In genomic region chr7:16153522-16153921, GRCm38 (mm10) we compare ENCODE assay signal across 8 mouse cellular contexts. TPM values are rescaled to one million over a fixed set of nuclear protein-coding genes. Genes with fewer than 3 reads are reported as not detected.
A peak's percentile ranks its signal among the peaks of the same experiment; 100 is the strongest.
DNase-seq lines count a peak whose midpoint lies in the region; ATAC-seq and TF ChIP-seq lines count a peak whose summit lies in the region.
"Had no signal": no experiment of that assay in that cellular context is flagged by ENCODE, and none has a peak within 500 bp of the region (broad histone marks: within the 10 kb centered on the region; RNA-seq: fewer than 3 reads in every experiment).

No protein-coding gene starts in this region.

- no peak overlapping the region for H3K4me2 ChIP-seq in forebrain, embryonic 14.5 days (ENCODE audit: low read length)
- no peak overlapping the region for H3K4me2 ChIP-seq in lung, embryonic 14.5 days
- H3K4me2 ChIP-seq: heart, embryonic 15.5 days had no signal

- no peak overlapping the region for H3ac ChIP-seq in C2C12 (ENCODE audit: control insufficient read depth, insufficient read length, low read depth)

- peak; percentile 14 for TF ChIP-seq CTCF in C2C12 (IDR thresholded peaks at IDR 0.05; ENCODE audit: control insufficient read depth, insufficient read depth, insufficient read length)
- TF ChIP-seq CTCF in lung, embryonic 14.5 days (IDR thresholded peaks at IDR 0.05; ENCODE audit: low read depth): peak; percentile 76

- H3K9me3 ChIP-seq in forebrain, embryonic 14.5 days (replicated peaks; ENCODE audit: control insufficient read depth, low read length): no peaks in the 10 kb centered on the region
- H3K9me3 ChIP-seq in lung, embryonic 14.5 days (ENCODE audit: low read depth, low read length): no peaks in the 10 kb centered on the region
- H3K9me3 ChIP-seq: heart, embryonic 15.5 days had no signal

- no peaks in the 10 kb centered on the region for H3K79me2 ChIP-seq in C2C12 (ENCODE audit: control insufficient read depth, insufficient read depth)

- no peak overlapping the region for H3K9ac ChIP-seq in forebrain, embryonic 14.5 days (ENCODE audit: low read length)
- H3K9ac ChIP-seq in lung, embryonic 14.5 days: no peak overlapping the region
- H3K9ac ChIP-seq: heart, embryonic 15.5 days had no signal

- no peaks in the 10 kb centered on the region for H3K36me3 ChIP-seq in C2C12 (ENCODE audit: control insufficient read depth, insufficient read depth)
- H3K36me3 ChIP-seq in forebrain, embryonic 14.5 days (ENCODE audit: control insufficient read depth, insufficient read depth, low read length): peaks cover 7% of the 10 kb centered on the region; the same call in 1 of the 2 replicates
- no peaks in the 10 kb centered on the region for H3K36me3 ChIP-seq in lung, embryonic 14.5 days (ENCODE audit: insufficient read depth)
- H3K36me3 ChIP-seq: heart, embryonic 15.5 days had no signal

- 16% methylated on average over 10 of the region's 10 CpGs for WGBS in forebrain, embryonic 14.5 days
- WGBS in lung, embryonic 14.5 days: 17% methylated on average over 10 of the region's 10 CpGs

- H3K4me1 ChIP-seq in forebrain, embryonic 14.5 days (ENCODE audit: control insufficient read depth, insufficient read depth, low read length): no peaks in the 10 kb centered on the region
- no peaks in the 10 kb centered on the region for H3K4me1 ChIP-seq in lung, embryonic 14.5 days (ENCODE audit: insufficient read depth)

- no peak overlapping the region for H3K4me3 ChIP-seq in C2C12 (ENCODE audit: insufficient read depth, poor library complexity, severe bottlenecking)
- no peak overlapping the region for H3K4me3 ChIP-seq in forebrain, embryonic 14.5 days (ENCODE audit: low read depth, low read length)
- H3K4me3 ChIP-seq in lung, embryonic 14.5 days (ENCODE audit: low read depth, low read length): no peak overlapping the region
- H3K4me3 ChIP-seq: heart, embryonic 15.5 days had no signal

- peak; percentile 61 for DNase-seq in 416B (ENCODE audit: low read depth)
- DNase-seq in c-Kit-positive CD71-positive TER-119-negative erythroid progenitor cells, embryonic 14.5 days (ENCODE audit: low read depth): peak; percentile 28
- DNase-seq in forebrain, embryonic 14.5 days (ENCODE audit: low spot score): peak; percentile 82
- DNase-seq in kidney, adult 9 months: peak; percentile 46
- DNase-seq in lung, embryonic 14.5 days: peak; percentile 71
- peak; percentile 45 for DNase-seq in retina, adult 2 months (ENCODE audit: low read depth, low spot score)

- H3K27me3 ChIP-seq in C2C12 (ENCODE audit: control insufficient read depth, insufficient read depth, insufficient read length): peaks cover 8% of the 10 kb centered on the region
- peaks cover 6% of the 10 kb centered on the region; the same call in 1 of the 2 replicates for H3K27me3 ChIP-seq in forebrain, embryonic 14.5 days (replicated peaks; ENCODE audit: control insufficient read depth, insufficient read depth, low read length)
- H3K27me3 ChIP-seq in lung, embryonic 14.5 days (ENCODE audit: insufficient read depth, low read length): peaks cover 5% of the 10 kb centered on the region

- no peak overlapping the region for H3K27ac ChIP-seq in forebrain, embryonic 14.5 days (ENCODE audit: low read depth, low read length)
- H3K27ac ChIP-seq in lung, embryonic 14.5 days (ENCODE audit: low read depth): no peak overlapping the region
- H3K27ac ChIP-seq: heart, embryonic 15.5 days had no signal

- peak; percentile 82 for ATAC-seq in forebrain, embryonic 14.5 days
- peak; percentile 75; the same call in 1 of the 2 replicates for ATAC-seq in lung, embryonic 14.5 days (ENCODE audit: insufficient read depth)

- H3K79me3 ChIP-seq in C2C12 (ENCODE audit: low read depth): no peaks in the 10 kb centered on the region

TF ChIP-seq in C2C12, 6 proteins besides CTCF, POLR2A, EP300 and RAD21:
- no peak for TF ChIP-seq USF1 (IDR thresholded peaks at IDR 0.05; ENCODE audit: low read depth)
- no peak for TF ChIP-seq MAX (IDR thresholded peaks at IDR 0.05)
- TF ChIP-seq MYOG (IDR thresholded peaks at IDR 0.05; ENCODE audit: control insufficient read depth, extremely low read depth, insufficient read length): no peak
- no peak for TF ChIP-seq FOSL1 (IDR thresholded peaks at IDR 0.05; ENCODE audit: insufficient read depth, low read length, poor library complexity, severe bottlenecking)
- TF ChIP-seq CEBPB (IDR thresholded peaks at IDR 0.05; ENCODE audit: low read depth): no peak
- TF ChIP-seq MYOD1 (IDR thresholded peaks at IDR 0.05; ENCODE audit: control insufficient read depth, insufficient read length, low read depth): no peak

RNA-seq across cellular contexts. Expression of gene Meis3, which starts 21.4 kb away (rescaled TPM):
- polyA plus RNA-seq in C2C12 (2012; fragmentation: generic; extraction: Trizol): 4.5 TPM
- polyA plus RNA-seq in forebrain, embryonic 14.5 days (2014; fragmentation: Nextera tagmentation; extraction: Ambion mirVana): 88.8 and 97.6 TPM in 2 replicates
- polyA plus RNA-seq in lung, embryonic 14.5 days (2014; fragmentation: Nextera tagmentation; extraction: Ambion mirVana): 21.0 and 24.9 TPM in 2 replicates

RNA-seq across cellular contexts. Expression of gene Slc8a2, which starts 23.9 kb away (rescaled TPM):
- polyA plus RNA-seq in C2C12 (2012; fragmentation: generic; extraction: Trizol): 0.02 TPM
- 0.85 and 0.94 TPM in 2 replicates for polyA plus RNA-seq in forebrain, embryonic 14.5 days (2014; fragmentation: Nextera tagmentation; extraction: Ambion mirVana)
- 0.12 and 0.17 TPM in 2 replicates for polyA plus RNA-seq in lung, embryonic 14.5 days (2014; fragmentation: Nextera tagmentation; extraction: Ambion mirVana)

RNA-seq across cellular contexts. Expression of gene Kptn, which starts 33.8 kb away (rescaled TPM):
- 13.1 TPM for polyA plus RNA-seq in C2C12 (2012; fragmentation: generic; extraction: Trizol)
- polyA plus RNA-seq in forebrain, embryonic 14.5 days (2014; fragmentation: Nextera tagmentation; extraction: Ambion mirVana): 34.5 and 37.0 TPM in 2 replicates
- 26.6 and 26.7 TPM in 2 replicates for polyA plus RNA-seq in lung, embryonic 14.5 days (2014; fragmentation: Nextera tagmentation; extraction: Ambion mirVana)

RNA-seq across cellular contexts. Expression of gene Napa, which starts 55.3 kb away (rescaled TPM):
- polyA plus RNA-seq in C2C12 (2012; fragmentation: generic; extraction: Trizol): 138 TPM
- 156 and 164 TPM in 2 replicates for polyA plus RNA-seq in forebrain, embryonic 14.5 days (2014; fragmentation: Nextera tagmentation; extraction: Ambion mirVana)
- 168 and 176 TPM in 2 replicates for polyA plus RNA-seq in lung, embryonic 14.5 days (2014; fragmentation: Nextera tagmentation; extraction: Ambion mirVana)

Comparison
In these comparisons a context has a peak if more than half of its experiments do, and no peak if none do; other contexts are left out.
1. DNase-seq: peak in every context shown above with its lines; median percentile 82 in forebrain, embryonic 14.5 days; 71 in lung, embryonic 14.5 days; 61 in 416B; 46 in kidney, adult 9 months; 45 in retina, adult 2 months; 28 in c-Kit-positive CD71-positive TER-119-negative erythroid progenitor cells, embryonic 14.5 days.